Mouse (Mus musculus) thymus, postnatal 10 days (tissue): ENCODE results near the gene Dennd2a.

Experiments used
- DNase-seq, 2 experiments: peaks; one replicate each; pipeline ENCODE4 v3.0.0; 2021; ENCODE audit warnings: low spot score in 2 of 2

Gene Dennd2a

DNA sequence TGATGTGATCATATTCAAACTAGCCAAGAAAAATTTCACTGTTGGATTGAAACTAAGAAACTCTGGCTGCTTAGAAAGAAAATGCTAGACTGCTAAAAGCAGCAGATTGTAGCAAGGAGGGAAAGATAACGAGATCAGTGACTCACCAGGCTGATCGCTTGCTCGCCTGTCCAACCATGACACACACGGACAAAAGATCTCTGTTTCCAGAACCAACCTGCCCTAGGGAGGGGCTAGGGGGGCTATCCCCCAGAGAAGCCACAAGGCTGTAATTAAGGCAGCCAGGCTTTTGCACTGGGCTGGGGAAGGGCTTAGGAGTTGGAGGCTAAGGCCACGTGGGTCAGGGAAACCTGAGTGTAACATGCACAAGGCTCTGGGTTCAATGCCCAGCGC lies 41.9 kb downstream of the Dennd2a start:
- DNase-seq = no peak

DNA sequence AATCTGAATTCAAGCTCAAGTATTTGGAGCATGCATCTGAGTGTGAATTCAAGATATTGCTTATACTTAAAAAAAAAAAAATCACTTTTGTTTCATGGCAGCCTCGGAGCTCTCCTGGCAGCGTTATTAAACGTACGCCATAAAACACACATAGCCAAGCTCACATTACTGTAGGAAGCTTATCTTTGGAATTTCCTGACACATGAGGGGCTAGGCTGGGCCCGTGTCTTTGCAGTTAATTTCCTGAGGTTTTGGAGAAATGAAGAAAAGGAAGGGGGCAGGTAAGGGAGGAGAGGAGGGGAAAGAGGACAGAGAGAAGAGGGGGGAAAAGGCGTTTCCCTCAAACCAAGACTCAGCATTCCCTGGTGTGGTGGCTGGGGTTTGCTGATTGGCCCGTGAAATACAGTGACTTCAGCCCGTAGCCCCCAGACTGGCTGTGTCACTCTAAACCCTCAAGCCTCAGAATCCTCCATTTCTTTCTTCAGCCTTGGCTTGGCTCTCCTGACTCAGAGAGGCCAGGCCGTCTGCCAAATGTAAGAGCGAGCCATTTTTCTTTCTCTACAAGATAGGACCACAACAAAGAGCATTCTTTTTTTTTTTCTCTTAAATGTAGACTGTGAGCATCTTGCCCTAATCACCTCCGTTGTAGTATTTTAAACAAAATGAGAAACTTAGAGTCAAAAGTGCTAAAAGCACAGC lies 42.5 kb downstream of the Dennd2a start:
- DNase-seq = no peak

DNA sequence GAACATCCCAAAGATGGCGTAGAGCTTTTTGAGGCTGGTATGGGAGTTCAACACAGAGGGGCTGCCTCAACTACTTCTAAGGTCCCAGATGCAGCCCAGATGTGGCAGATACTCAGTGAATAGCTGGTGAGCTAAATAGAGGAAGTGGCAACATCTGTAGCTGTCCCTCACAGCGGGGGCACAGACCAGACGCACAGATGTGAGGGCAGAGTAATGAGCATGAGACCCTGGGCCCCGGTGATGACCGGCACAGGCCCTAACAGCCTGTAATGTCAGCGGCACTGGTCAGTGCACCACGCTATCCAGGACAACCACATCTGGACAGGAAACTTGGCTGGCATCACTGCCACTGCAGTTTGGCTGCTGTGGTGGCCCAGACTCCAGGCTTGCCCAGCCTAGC lies 54.2 kb downstream of the Dennd2a start:
- DNase-seq = no peak

DNA sequence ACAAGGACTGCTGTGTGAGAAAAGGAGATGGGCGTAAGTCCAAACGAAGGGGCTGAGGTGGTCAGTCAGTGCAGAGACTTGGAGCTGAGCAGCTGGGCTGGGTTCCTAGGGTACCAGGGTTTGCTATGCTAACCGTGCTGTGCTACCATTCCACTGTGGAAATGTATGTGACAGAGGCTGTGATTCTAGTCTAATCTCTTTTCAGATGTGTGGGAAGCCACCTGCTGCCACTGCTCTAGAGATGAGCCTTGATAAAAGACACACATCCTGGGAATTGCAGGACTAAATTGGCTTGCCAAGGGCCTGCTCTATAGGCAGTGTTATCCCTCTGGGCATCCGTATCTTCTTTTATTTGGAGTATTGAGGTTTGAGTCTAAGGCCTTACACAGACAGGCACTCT lies 60.5 kb downstream of the Dennd2a start:
- DNase-seq = no peak

DNA sequence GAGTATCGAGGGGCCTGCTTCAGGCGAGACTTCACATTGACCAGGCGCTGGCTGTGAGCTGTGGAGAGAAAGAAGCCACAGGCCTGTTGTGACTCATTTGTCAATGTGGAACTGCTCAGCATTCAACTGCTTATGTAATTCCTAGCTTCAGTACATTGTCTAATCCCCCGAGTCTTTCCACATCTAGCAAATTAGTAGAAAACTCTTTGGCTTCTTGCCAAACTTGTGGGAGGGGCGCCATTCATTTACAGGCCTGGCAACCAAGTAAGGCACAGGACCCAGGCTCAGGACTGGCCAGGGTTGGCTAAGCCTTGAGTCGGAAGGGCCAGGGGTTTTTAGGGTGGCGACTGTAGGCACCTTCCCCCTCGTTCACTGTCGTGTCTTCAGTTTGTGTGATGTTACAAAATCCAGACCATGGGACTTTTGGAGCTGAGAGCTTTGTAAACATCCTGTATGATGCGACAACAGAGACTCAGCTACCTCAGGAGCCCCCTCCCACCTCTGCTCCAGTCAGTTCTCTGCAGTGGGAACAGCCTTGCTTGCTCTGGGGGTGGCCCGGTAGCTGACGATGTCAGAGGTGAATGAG lies 64.4 kb downstream of the Dennd2a start:
- DNase-seq = no peak

DNA sequence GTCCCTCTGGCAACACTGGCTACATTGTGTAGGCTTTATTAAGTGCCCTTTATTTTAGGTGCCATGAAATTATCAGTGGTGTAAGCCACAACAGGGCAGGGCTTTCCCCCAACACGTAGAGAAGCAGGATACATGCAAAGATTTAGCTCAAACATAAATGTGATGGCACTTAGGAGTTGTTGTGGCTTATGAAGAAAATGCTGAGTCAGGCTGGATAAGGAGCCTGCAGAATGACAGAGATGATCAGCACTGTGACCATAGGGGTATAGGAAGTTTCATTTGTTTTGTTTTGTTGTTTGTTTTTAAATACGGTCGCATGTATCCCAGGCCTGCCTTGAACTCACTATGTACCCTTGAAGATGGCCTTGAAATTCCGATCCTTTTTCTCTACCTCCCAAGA lies 65.5 kb downstream of the Dennd2a start:
- DNase-seq = no peak

DNA sequence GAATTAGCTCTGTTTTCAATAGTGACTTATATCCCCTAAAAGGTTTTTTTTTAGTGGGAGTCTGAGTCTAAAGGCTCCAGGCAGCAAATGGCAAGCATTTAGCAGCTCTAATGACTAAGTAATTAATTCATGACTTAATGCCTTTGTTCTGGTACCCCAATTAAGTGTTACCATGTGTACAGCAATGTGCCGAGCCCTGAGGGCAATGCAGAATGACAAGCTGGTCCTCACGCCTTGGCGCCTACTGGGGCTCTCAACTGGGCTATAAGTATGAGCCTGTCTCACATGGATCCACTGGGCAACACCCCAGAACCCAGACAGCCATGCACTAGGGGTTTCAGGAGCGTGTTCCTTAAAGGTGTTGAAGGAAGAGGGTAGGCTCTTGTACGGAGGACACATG lies 66.5 kb downstream of the Dennd2a start:
- no peak for DNase-seq

DNA sequence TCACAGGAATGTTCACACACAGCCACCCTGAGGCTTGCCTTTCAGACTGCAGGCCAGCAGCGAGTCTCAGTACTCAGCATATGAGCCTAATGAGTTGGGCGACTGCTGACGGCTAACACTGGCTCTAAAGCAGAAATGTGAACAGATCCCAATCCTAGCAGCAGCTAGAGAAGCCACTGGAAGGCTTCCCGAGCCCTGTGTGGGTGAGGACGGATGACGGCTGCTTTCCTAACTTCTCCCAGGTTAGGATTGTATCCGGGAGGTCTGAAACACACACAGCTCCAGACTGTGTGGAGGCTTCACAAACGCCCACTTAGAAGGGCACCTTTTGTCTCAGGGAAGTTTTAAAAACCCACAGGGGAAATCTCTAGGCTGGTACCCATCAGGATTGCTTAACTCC lies 69.4 kb downstream of the Dennd2a start:
- no peak for DNase-seq

DNA sequence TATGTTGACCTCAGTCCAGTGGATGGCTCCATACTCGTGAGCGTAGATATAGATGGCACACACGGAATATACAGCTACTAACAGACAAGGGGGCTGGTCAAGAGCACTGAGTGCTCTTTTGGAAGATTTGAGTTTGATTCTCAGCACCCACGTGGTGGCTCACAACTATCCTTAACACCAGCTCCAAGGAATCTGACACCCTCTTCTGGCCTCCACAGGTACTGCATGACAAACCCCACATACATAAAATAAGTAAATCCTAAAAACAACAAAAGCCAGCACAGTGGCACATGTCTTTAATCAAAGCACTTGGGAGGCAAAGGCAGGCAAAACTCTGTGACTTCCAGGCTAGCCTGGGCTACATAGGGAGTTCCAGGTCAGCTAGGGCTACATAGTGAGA lies 74.0 kb downstream of the Dennd2a start:
- no peak for DNase-seq

DNA sequence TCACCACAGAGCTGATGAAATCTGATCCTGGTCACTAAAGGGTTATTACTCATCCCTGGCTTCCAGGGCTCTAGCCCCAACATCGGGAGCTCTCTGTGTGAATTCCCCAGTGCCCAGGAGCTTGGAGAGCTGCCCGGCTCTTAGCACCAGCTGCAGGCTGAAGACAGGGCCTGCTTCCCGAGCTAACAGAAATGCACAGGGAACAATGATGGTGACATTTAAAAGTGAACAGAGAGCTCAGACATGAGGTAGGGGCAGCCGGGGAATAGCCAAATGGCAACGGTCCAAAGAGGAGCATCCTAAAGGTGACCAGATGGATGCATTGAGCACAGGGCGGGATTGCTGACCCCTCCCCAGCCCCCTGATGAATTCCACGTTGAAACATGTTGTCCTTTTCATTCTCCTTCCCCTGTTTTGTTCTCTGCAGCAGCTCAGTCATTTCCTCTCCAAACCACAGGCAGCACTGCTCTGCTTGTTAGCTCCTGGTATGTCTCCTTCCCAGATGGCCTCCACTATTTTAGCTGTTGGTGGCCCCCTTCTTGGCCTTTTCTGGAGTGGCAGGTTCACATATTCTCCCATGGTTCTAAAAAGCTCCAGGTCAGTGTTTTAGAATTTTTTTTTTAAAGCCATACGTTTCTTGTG lies 79.0 kb downstream of the Dennd2a start:
- DNase-seq = no peak

DNA sequence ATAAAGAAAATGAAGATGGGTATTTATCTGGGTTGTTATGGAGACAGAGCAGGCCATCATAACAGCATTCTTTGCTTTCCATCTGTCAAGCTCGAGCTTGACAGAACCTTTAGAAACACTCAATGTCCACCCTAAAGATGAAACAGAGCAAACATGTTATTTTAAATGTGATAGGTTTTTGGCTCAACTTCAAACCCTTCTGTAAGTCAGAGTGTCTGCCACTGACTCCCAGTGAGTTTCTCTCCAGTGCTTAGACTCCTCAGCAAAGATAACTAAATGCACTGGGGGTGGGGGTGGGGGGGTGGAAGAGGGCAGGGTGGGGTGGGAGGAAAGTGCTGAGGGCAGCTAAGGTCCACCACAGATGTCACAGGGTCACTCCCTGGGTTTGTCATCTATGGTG lies 81.0 kb downstream of the Dennd2a start:
- DNase-seq = no peak

DNA sequence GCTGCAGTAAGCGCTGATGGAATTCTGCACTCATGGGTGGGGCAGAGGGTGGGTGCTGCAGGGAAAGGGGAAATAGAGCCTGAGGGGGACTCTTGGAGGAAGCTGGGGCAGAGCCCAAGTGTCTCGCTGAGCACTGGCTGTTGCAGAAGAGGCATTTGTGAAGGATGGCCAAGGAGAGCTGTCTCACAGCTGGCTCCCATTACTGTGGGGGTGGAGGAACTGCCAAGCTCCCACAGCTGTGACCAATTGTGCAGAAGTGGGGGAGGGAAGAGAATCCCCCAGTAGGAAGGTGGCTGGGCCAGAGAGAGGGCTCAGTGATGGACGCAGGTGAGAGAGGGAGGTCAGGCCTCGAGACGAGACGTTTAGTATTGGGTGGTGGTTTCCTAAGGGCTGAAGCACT lies 83.2 kb downstream of the Dennd2a start:
- DNase-seq = no peak

DNA sequence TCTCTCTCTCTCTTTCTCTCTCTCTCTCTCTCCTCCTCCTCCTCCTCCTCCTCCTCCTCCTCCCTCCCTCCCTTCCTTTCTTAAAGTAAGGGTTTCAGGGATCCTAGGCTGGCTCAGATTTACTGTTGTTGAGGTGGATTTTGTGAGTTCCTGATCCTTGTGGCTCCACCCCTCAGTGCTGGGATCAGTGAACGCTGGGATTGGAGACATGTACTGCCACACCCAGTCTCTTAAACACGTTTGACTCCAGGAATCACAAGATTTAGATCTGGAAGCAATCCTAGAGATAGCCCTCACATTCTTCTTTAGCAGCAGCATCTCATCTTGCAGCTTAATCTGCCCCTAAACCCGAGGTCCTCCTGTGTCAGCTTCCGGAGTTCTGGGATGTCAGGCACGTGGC lies 84.8 kb downstream of the Dennd2a start:
- no peak for DNase-seq

DNA sequence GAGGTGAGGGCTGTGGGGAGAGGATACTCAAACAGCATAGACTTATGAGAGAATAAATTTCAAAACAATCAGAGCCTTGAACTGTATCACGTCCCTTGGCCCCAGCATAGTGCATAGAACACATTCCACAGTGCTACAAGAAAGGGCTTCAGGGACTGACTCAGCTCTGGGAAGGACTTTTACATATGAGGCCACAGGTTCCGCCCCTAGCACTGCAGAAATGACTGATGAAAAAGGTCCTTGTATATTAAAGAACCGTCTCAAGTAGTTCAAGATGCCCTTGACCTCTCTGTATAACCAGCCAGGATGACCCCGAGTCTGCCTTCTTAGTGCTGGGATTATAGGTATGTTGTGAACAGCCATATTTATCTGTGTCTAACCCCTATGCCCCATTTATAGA lies 85.4 kb downstream of the Dennd2a start:
- DNase-seq = no peak

DNA sequence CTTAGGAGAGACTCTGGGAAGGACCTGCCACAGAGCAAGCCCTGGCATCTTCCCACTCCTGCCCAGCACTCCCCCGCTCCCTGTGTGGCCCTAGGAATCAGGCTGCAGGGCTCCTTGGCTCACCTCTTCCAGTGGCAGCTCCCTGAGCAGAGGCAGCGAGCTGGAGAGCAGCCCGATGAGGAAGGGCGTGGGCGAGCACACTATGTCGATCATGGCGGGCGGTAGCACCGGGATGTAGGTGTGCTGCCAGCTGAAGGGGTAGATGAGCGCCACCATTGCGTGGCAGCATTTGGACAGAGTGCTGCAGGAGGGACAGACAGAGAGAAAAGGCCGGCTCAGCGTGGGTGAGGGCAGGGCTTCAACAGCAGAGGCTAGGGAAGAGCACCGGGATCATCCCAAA lies 87.6 kb downstream of the Dennd2a start:
- DNase-seq = no peak

DNA sequence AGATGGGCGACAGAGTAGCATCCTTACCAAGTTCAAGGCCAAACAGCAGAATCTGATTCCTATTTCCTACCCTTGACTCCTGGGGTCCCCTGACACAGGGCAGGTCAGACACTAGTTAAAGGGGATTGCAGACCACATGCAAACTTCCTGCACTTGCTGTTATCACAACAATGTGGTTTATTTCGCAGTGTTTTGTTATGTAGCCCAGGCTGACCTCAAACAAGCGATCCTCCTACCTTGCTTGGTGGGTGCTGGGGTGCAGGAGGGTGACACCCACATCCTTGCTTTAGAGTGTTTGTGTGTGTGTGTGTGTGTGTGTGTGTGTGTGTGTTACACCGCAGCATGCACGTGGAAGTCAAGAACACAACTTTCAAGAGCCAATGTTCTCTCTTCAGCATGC lies 88.2 kb downstream of the Dennd2a start:
- no peak for DNase-seq

DNA sequence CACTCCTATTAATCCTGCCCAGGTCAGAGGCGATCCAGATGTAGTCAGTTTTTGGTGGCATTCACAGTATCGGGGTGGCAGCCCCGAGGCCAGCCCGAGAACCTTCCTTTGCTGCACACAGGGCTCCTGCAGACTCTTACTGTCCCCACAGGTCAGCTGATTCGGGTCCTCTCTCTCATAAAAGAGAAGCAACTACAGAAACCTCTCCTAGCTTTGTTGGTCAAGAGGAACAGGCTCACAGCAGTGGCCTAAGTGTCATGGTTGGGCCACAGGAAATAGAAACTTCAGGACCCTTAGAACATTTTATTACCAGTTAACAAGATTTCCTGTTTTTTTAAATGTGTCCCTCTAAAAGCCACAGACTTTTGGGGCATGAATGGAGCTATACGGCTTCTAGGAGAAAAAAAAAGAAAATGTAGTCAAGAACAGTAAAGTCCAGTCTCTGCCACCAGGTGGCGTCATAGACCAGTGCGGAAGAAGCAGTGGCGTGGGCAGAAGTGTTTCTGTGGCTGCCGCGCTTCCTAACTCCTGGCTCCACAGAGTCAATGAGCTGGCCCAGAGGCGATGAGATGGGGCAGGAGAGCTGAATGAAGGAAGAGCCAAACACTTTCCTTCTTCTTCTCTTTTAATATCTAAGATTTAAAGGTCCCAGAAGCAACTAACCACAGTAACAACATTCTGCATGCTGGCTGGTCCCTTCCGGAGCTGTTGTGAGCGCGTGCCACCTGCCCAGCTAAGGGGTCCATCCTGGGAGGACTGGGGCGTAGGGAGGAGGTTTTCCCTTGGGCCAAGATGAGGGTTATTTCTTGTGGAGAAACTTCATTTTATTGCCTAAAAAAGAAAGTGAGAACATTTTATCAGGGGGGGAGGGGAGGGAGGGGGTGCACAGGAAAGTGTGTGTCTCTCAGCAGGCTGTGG lies 94.8 kb downstream of the Dennd2a start:
- DNase-seq = peak; percentile 25 to 81

DNA sequence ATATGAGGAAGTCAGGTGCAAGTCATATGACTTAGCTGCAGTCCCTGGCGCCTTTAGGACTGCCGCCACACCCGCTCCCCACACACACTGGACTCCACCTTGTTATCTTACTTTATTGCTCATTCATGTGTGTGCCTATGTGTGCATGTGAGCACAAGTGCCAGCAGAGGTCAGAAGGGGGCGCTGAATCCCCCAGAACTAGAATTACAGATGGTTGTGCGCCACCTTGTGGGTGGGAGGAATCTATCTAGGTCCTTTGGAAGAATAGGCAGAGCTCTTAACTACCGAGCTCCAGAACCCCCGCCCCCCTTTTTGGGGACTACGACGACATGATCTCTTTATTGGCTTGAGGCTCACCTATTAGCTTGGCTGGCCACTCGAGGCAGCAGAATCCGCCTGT lies 97.6 kb downstream of the Dennd2a start:
- peak in 1 of 2 experiments; percentile 29 for DNase-seq

DNA sequence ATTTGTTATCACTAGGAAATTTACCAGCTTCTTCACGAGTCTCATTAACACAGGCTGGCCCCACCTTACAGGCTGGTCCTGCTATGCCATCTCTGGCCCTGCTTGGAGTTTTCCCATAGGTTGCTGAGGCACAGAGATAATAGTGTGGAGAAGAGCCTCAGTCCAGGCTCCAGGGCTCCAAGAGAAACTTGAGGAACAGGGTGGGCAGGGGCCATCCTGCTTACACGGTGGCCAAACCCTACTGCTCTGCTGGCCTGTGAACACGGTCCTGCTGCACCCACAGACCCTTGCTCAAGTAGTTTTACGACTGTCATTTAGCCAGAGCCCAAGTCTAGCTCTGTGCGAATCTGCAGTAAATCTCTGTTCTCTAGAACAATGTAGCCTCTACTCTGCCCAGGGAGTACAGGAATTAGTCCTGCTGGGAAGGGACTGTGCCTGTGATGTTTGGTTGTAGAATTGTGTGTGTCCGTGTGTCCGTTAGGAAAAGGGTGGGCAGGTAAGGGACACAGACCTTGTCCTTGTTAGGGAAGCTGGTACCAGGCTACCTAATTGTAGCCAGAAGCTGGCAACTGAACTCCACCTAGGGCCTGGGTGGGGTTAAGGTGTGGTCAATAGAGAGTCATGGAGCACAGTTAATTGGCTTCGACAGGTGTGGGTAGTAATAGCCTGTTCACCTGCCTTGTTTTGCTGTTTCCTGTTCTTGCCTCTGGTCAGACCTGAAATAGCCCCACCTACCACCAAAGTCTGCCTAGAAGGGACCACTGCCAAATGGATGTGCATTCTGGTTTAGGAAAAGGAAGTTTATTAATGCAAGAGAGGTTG lies 102.1 kb downstream of the Dennd2a start:
- no peak for DNase-seq

DNA sequence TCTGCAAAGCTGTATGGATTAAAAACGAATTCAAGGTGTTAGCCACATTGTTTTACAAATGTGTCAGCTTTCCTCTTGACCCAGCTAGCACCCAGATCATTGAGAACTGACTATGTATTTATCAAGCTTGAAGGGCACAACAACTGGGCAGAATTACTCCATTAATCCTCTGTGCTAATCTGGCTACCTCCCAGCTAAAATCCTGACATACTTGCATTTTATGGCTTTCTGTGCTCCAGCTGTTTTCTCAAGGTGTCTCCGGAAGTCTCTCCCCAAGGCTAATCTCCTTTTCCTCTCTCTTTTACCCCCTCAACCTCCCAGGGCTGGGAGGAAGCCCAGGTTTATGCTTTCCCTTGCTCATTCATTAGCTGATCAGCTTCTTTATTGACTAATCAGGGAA lies 103.1 kb downstream of the Dennd2a start:
- no peak for DNase-seq

DNA sequence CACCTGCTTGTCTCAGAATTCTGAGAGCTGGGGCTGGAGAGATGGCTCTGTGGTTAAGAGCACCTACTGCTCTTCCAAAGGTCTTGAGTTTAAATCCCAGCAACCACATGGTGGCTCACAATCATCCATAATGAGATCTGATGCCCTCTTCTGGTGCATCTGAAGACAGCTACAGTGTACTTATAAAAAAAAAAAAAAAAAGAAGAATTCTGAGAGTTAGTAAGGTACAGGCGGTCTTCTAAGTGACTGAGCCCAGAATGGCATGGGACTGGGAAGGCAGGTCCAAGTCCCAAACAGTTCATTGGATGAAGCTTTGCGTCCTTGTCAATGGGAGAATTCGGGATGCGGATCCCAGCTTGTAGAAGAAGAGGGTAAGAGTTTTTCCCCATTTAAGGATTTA lies 104.1 kb downstream of the Dennd2a start:
- no peak for DNase-seq

DNA sequence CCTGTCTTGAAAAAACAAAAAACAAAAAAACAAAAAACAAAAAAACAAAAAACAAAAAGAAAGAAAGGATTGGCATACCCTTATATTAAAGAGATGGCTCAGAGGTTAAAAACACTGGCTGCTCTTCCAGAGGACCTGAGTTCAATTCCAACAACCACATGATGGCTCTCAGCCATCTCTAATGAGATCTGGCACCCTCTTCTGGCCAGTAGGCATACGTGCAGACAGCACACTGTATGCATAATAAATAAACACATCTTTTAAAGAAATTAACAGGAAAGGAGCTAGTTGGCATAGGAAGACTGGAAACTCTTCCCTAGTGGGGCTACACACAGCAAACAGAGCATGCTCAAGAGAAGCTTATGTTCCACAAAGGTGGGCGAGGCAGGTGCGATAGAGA lies 106.6 kb downstream of the Dennd2a start:
- DNase-seq = no peak
